Mouse (Mus musculus) CD8-positive naive resting alpha-beta T cell, adult 2 months (primary cell): Measurements from ENCODE around the gene Rnf126.

Source experiments
- DNase-seq, 2 experiments: peaks; one replicate each; pipeline ENCODE4 v3.0.0; 2022; ENCODE audit warnings: low read depth in 2 of 2, low spot score in 2 of 2

Rnf126 gene

GRCm38 (mm10) chr10:79766508-79767325 lies at the start of gene Rnf126:
Gene Rnf126, minus strand, starts transcription at chr10:79766952.
- DNase-seq: peak; percentile 96 to 98

- no peak for DNase-seq
Measured at GRCm38 (mm10) chr10:79815671-79816494, 49.1 kb upstream of the Rnf126 start.

GRCm38 (mm10) chr10:79814271-79814842 lies 47.6 kb upstream of the Rnf126 start:
- DNase-seq: no peak

GRCm38 (mm10) chr10:79811736-79812637 lies 45.2 kb upstream of the Rnf126 start:
- peak; percentile 80 to 84 for DNase-seq

- no peak for DNase-seq
Measured at GRCm38 (mm10) chr10:79808728-79809127, 42.0 kb upstream of the Rnf126 start.

GRCm38 (mm10) chr10:79807826-79808225 lies 41.1 kb upstream of the Rnf126 start:
- DNase-seq: no peak

- no peak for DNase-seq
Measured at GRCm38 (mm10) chr10:79806972-79807371, 40.2 kb upstream of the Rnf126 start.

GRCm38 (mm10) chr10:79806331-79806730 lies 39.6 kb upstream of the Rnf126 start:
- DNase-seq: no peak

- no peak for DNase-seq
Measured at GRCm38 (mm10) chr10:79805636-79806035, 38.9 kb upstream of the Rnf126 start.

- no peak for DNase-seq
Measured at GRCm38 (mm10) chr10:79803716-79804323, 37.1 kb upstream of the Rnf126 start.

- DNase-seq: no peak
Measured at GRCm38 (mm10) chr10:79802331-79802971, 35.7 kb upstream of the Rnf126 start.

- no peak for DNase-seq
Measured at GRCm38 (mm10) chr10:79801837-79802236, 35.1 kb upstream of the Rnf126 start.

GRCm38 (mm10) chr10:79800508-79800907 lies 33.8 kb upstream of the Rnf126 start:
- DNase-seq: no peak

GRCm38 (mm10) chr10:79798289-79798928 lies 31.7 kb upstream of the Rnf126 start:
- DNase-seq: no peak

- DNase-seq: no peak
Measured at GRCm38 (mm10) chr10:79797326-79797725, 30.6 kb upstream of the Rnf126 start.

- DNase-seq: no peak
Measured at GRCm38 (mm10) chr10:79795905-79796304, 29.2 kb upstream of the Rnf126 start.

GRCm38 (mm10) chr10:79794491-79794931 lies 27.8 kb upstream of the Rnf126 start:
- no peak for DNase-seq

GRCm38 (mm10) chr10:79793738-79794490 lies 27.2 kb upstream of the Rnf126 start:
- DNase-seq: no peak
